Mouse (Mus musculus) midbrain, embryonic 15.5 days (tissue): ENCODE data around the gene Nr1h2. TPM values are rescaled to one million over a fixed set of nuclear protein-coding genes. Genes with fewer than 3 reads are reported as not detected.
A peak's percentile ranks its signal among the peaks of the same experiment; 100 is the strongest.

Source experiments
- ATAC-seq: fragments of 200-750 bp; cut with Nextera tagmentation; replicated peaks from 2 replicates; pipeline ENCODE4 v1.8.0; 2017; ENCODE audit warnings: moderate TSS enrichment
- H3K27ac ChIP-seq: fragments of 300-500 bp; sonication (generic); 2 replicates; pipeline ENCODE4 v1.5.1; 2015; ENCODE audit warnings: mild to moderate bottlenecking, inconsistent platforms
- H3K27me3 ChIP-seq: fragments of 300-500 bp; sonication (generic); replicated peaks from 2 replicates; pipeline ENCODE4 v1.6.1; 2015; ENCODE audit warnings: inconsistent platforms
- H3K36me3 ChIP-seq: fragments of 300-500 bp; sonication (generic); replicated peaks from 2 replicates; pipeline ENCODE4 v1.6.1; 2015; ENCODE audit warnings: inconsistent platforms
- H3K4me1 ChIP-seq: fragments of 300-500 bp; sonication (generic); 2 replicates; pipeline ENCODE4 v1.6.1; 2015; ENCODE audit warnings: inconsistent platforms
- H3K4me2 ChIP-seq: fragments of 300-500 bp; sonication (generic); 2 replicates; pipeline ENCODE4 v1.6.1; 2015; ENCODE audit warnings: inconsistent platforms, mild to moderate bottlenecking, moderate library complexity
- H3K4me3 ChIP-seq: fragments of 300-500 bp; sonication (generic); 2 replicates; pipeline ENCODE4 v1.5.1; 2015; ENCODE audit warnings: mild to moderate bottlenecking, inconsistent platforms
- H3K9ac ChIP-seq: fragments of 300-500 bp; sonication (generic); 2 replicates; pipeline ENCODE4 v1.6.1; 2015; ENCODE audit warnings: mild to moderate bottlenecking, inconsistent platforms
- H3K9me3 ChIP-seq: fragments of 300-500 bp; sonication (generic); 2 replicates; pipeline ENCODE4 v1.6.1; 2016; ENCODE audit warnings: inconsistent platforms
- WGBS: fragments of 180-500 bp; shearing (Covaris S2); methylation state at CpG from one replicate; pipeline ENCODE4 v1.1.7; 2015; ENCODE audit warnings: mixed read lengths; 5-methylcytosine and 5-hydroxymethylcytosine counted together
- polyA plus RNA-seq: library from polyadenylated mRNA; unstranded; fragments of >200 nt; fragmentation: Nextera tagmentation; extraction: Ambion mirVana; gene quantifications from 2 replicates; pipeline ENCODE4 v1.2.1, GENCODE M21; 2015

The Nr1h2 gene
- polyA plus RNA-seq, 1 experiment from 2014 or later, result 61.1 TPM

DNA sequence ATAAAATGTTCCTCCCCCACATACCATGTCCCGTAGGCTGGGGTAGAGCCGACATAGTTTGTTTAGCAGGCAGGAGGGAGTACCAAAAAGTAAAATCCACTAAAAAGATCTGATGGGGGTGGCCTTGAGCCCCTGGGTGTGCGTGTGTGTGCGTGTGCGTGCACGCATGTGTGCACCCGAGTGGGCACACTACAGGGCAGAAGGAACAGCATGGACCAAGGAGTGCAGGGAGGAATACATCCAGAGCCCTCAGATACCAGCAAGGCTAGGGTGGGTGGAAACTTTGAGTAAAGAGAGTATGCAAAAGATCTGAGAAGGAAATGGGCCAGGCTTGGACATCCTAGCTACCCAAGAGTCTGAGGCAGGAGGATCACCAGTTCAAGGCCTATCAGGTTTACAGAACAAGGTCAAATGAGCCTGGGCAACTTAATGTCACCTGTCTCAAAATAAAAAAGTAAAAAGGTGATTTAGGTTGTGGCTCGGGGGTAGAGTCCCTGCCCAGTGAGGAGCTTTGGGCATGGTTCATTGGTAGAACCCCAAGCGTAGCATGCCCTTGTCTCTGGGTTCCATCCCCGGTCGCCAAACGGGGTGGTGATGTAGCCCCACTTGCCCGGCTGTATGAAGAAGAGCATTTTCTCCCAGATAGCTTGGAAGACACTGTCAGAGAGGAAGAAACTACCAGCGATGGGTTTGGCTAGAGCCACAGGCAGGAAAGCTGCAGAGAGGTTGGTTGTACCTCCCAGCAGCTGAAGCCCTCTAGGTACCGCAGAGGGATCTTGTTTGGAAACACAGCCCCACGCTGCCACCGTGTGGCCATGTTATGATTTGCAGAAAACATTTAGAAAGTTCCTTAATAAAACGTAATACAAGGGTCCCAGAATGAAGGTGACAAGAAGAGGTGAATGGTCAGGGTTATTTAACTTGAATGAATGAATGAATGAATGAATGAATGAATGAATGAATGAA is 7.0 kb upstream of the Nr1h2 start:
- Histone ChIP-seq H3K9me3 (no peaks in the 10 kb centered on the region), H3K4me3 (no peak overlapping the region), H3K4me2 (no peak overlapping the region), H3K27me3 (0 out of 2 replicates have a peak, but pooled peaks cover 2% of the 10 kb centered on the region), H3K36me3 (no peaks in the 10 kb centered on the region), H3K9ac (no peak overlapping the region), H3K27ac (no peak overlapping the region; the same call in 1 of the 2 replicates), H3K4me1 (no peaks in the 10 kb centered on the region)
- 53% methylated on average over 18 of the region's 18 CpGs for WGBS
- ATAC-seq, result peak; percentile 74

- ATAC-seq, result no peak
- Histone ChIP-seq H3K27me3 (no peaks in the 10 kb centered on the region), H3K36me3 (no peaks in the 10 kb centered on the region), H3K4me2 (no peak overlapping the region), H3K9ac (no peak overlapping the region), H3K27ac (no peak overlapping the region), H3K4me1 (peaks cover 11% of the 10 kb centered on the region), H3K4me3 (no peak overlapping the region), H3K9me3 (no peaks in the 10 kb centered on the region)
- WGBS, result 69% methylated on average over 2 of the region's 2 CpGs
Measured at GRCm38 (mm10) chr7:44557629-44558028, 3.9 kb upstream of the Nr1h2 start.

- Histone ChIP-seq H3K9me3 (no peaks in the 10 kb centered on the region), H3K27ac (peak overlapping the region; percentile 85), H3K9ac (peak overlapping the region; percentile 34; the same call in 1 of the 2 replicates), H3K4me3 (peak overlapping the region; percentile 84), H3K4me2 (peak overlapping the region; percentile 88), H3K27me3 (no peaks in the 10 kb centered on the region), H3K4me1 (peaks cover 14% of the 10 kb centered on the region), H3K36me3 (peaks cover 11% of the 10 kb centered on the region; the same call in 1 of the 2 replicates)
- ATAC-seq, result peak; percentile 75
- 1% methylated on average over 32 of the region's 32 CpGs for WGBS
Measured at GRCm38 (mm10) chr7:44553196-44553764, 471 bp downstream of the Nr1h2 start.

- H3K9ac ChIP-seq, result 0 out of 2 replicates have a peak overlapping the region, but pooled peaks have one; percentile 34
- ATAC-seq, result no peak; the same call in 1 of the 2 replicates
Measured at GRCm38 (mm10) chr7:44552141-44552908, 1.4 kb downstream of the Nr1h2 start.

GRCm38 (mm10) chr7:44551731-44552130 is 2.0 kb downstream of the Nr1h2 start:
- peaks cover 11% of the 10 kb centered on the region; the same call in 1 of the 2 replicates for H3K36me3 ChIP-seq
- no peaks in the 10 kb centered on the region for H3K9me3 ChIP-seq
- no peak overlapping the region for H3K4me2 ChIP-seq
- H3K27me3 ChIP-seq, result no peaks in the 10 kb centered on the region
- H3K27ac ChIP-seq, result no peak overlapping the region
- no peak overlapping the region for H3K4me3 ChIP-seq
- WGBS, result 86% methylated on average over 22 of the region's 22 CpGs
- peaks cover 25% of the 10 kb centered on the region for H3K4me1 ChIP-seq
- H3K9ac ChIP-seq, result no peak overlapping the region
- ATAC-seq, result no peak

More at GRCm38 (mm10) chr7:44552141-44552908, 1.4 kb downstream of the Nr1h2 start:
- Histone ChIP-seq H3K9me3 (no peaks in the 10 kb centered on the region), H3K27me3 (no peaks in the 10 kb centered on the region), H3K4me2 (peak overlapping the region; percentile 88), H3K36me3 (peaks cover 11% of the 10 kb centered on the region; the same call in 1 of the 2 replicates), H3K4me1 (peaks cover 23% of the 10 kb centered on the region), H3K4me3 (peak overlapping the region; percentile 84), H3K27ac (no peak overlapping the region)
- WGBS, result 84% methylated on average over 29 of the region's 31 CpGs

DNA sequence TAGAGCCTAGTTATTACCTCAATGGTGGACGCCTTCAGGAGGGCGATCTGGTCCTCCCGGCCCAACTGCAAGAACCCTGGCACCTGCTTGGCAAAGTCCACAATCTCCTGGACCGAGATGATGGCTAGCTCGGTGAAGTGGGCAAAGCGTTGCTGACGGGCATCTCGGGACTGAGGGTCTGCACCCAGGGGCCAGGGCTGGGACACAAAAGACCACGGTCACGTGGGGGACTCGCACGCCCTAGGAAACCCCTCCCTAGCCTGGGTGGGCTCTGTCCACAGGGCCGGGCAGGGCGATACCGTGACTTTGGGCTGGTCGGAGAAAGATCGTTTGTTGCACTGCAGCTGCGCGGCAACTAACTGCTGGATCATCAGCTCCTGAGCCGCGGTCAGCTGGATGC is 2.5 kb downstream of the Nr1h2 start:
- peaks cover 25% of the 10 kb centered on the region for H3K4me1 ChIP-seq
- WGBS, result 95% methylated on average over 21 of the region's 21 CpGs
- H3K4me2 ChIP-seq, result no peak overlapping the region
- ATAC-seq, result no peak
- H3K4me3 ChIP-seq, result no peak overlapping the region
- no peaks in the 10 kb centered on the region for H3K9me3 ChIP-seq
- no peak overlapping the region for H3K9ac ChIP-seq
- H3K27me3 ChIP-seq, result no peaks in the 10 kb centered on the region
- H3K27ac ChIP-seq, result no peak overlapping the region
- H3K36me3 ChIP-seq, result peaks cover 11% of the 10 kb centered on the region; the same call in 1 of the 2 replicates

- Histone ChIP-seq H3K27ac (no peak overlapping the region), H3K36me3 (peaks cover 11% of the 10 kb centered on the region; the same call in 1 of the 2 replicates), H3K9ac (no peak overlapping the region), H3K4me2 (no peak overlapping the region), H3K9me3 (no peaks in the 10 kb centered on the region), H3K27me3 (no peaks in the 10 kb centered on the region), H3K4me1 (peaks cover 25% of the 10 kb centered on the region), H3K4me3 (no peak overlapping the region)
- no peak for ATAC-seq
- WGBS, result 98% methylated on average over 12 of the region's 12 CpGs
Measured at GRCm38 (mm10) chr7:44550409-44550678, 3.4 kb downstream of the Nr1h2 start.

DNA sequence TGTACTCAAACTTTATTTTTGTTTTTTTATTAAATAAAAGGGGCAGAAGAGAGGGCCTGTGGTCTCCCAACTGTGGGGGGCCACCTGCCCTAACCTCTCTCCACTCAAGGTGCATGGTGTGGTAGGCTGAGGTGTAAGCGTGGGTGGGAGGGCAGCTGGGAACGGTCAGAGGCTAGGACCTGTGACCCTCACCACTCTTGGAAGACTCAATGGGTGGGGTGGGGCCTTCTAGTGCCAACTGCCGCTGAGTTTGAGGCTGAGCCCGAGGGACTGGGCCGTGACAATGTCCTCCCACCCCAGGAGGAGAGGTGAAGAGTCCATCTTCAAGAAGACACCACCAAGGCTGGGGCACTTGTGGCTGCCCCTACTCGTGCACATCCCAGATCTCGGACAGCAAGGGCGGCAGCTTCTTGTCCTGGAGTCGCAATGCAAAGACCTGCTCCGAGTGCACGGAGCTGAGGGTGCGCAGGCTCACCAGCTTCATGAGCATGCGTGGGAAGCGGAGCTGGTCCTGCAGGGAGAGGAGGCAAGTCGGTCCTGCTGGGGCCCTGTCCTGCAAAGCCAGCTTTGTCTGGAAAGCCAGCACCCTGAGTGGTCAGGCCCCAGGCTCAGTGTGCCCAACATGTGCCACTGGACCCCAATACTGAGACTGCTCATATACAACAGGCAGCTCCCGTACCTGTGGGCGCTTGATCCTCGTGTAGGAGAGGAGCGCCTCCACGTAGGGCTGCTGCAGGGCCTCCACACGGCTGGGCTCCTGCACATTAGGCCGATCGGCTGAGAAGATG is 3.9 kb downstream of the Nr1h2 start:
- Histone ChIP-seq H3K9ac (no peak overlapping the region), H3K4me3 (no peak overlapping the region), H3K27me3 (no peaks in the 10 kb centered on the region), H3K9me3 (no peaks in the 10 kb centered on the region), H3K27ac (no peak overlapping the region), H3K36me3 (peaks cover 11% of the 10 kb centered on the region; the same call in 1 of the 2 replicates), H3K4me2 (no peak overlapping the region), H3K4me1 (peaks cover 25% of the 10 kb centered on the region)
- 95% methylated on average over 23 of the region's 23 CpGs for WGBS
- ATAC-seq, result no peak

- Histone ChIP-seq H3K4me1 (peaks cover 21% of the 10 kb centered on the region), H3K36me3 (peaks cover 11% of the 10 kb centered on the region; the same call in 1 of the 2 replicates), H3K4me2 (peak within 1 kb of the TSS; percentile 95), H3K9me3 (no peaks in the 10 kb centered on the region), H3K9ac (peak within 1 kb of the TSS; percentile 36), H3K27ac (peak within 1 kb of the TSS; percentile 72), H3K27me3 (no peaks in the 10 kb centered on the region), H3K4me3 (peak within 1 kb of the TSS; percentile 51)
- WGBS, result under 1% methylated on average over 43 of the region's 43 CpGs
- peak; percentile 90 for ATAC-seq
Measured at GRCm38 (mm10) chr7:44548497-44549087, 5.2 kb downstream of the Nr1h2 start, which contains the start of gene Pold1. Gene Pold1, minus strand, starts transcription at chr7:44548849.

- H3K4me1 ChIP-seq, result peaks cover 14% of the 10 kb centered on the region
- H3K9me3 ChIP-seq, result no peaks in the 10 kb centered on the region
- peak overlapping the region; percentile 51 for H3K4me3 ChIP-seq
- H3K27me3 ChIP-seq, result no peaks in the 10 kb centered on the region
- 17% methylated on average over 5 of the region's 5 CpGs for WGBS
- H3K9ac ChIP-seq, result peak overlapping the region; percentile 12; the same call in 1 of the 2 replicates
- no peak overlapping the region for H3K27ac ChIP-seq
- no peak for ATAC-seq
- H3K36me3 ChIP-seq, result peaks cover 11% of the 10 kb centered on the region; the same call in 1 of the 2 replicates
- H3K4me2 ChIP-seq, result peak overlapping the region; percentile 95
Measured at GRCm38 (mm10) chr7:44547725-44548124, 6.0 kb downstream of the Nr1h2 start.

DNA sequence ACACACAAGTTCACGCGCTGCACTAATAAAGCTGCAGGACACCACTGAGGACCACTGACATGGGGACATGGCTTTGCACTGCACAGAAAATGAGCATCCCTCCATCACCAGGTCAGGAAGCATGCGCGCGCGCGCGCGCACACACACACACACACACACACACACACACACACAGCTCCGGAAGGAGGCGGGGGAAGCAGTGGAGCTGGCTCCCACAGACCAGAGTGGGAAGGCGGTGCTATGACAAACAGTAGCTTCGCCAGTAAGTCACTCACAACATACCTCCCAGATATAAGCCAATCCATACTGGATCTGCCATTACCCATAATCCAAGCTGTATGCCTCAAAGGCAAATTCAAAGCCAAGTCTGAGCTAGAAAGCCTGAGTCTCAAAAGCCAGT is 6.7 kb downstream of the Nr1h2 start:
- WGBS, result 94% methylated on average over 13 of the region's 13 CpGs
- no peak overlapping the region for H3K27ac ChIP-seq
- no peaks in the 10 kb centered on the region for H3K27me3 ChIP-seq
- no peak overlapping the region for H3K4me3 ChIP-seq
- H3K4me1 ChIP-seq, result peaks cover 13% of the 10 kb centered on the region
- H3K9ac ChIP-seq, result peak overlapping the region; percentile 12; the same call in 1 of the 2 replicates
- no peaks in the 10 kb centered on the region for H3K9me3 ChIP-seq
- no peak for ATAC-seq
- no peak overlapping the region for H3K4me2 ChIP-seq
- peaks cover 11% of the 10 kb centered on the region; the same call in 1 of the 2 replicates for H3K36me3 ChIP-seq
